Mouse (Mus musculus) heart, postnatal 25 days (tissue): ENCODE results near the gene Zfp446. TPM values are rescaled to one million over a fixed set of nuclear protein-coding genes. Genes with fewer than 3 reads are reported as not detected.
"Not testable (repeated sequence)": the region's sequence is repeated elsewhere in the genome, so short reads cannot be mapped to it uniquely, and the experiment has no call there.

ENCODE experiments used
- DNase-seq: peaks from one replicate; pipeline ENCODE4 v3.0.0; 2022; ENCODE audit warnings: low spot score
- intact Hi-C: fragments of 180-260 bp; cut with DNase I; formaldehyde crosslinking; loops from one replicate; pipeline ENCODE4 v1.15.1; 2025
- total RNA-seq, 2 experiments: library from RNA; stranded (reverse); gene quantifications; 2 replicates each; pipeline ENCODE4 v1.2.3; 2021

Gene Zfp446
- 1 to 10 TPM; 2.5 to 3.0 TPM for total RNA-seq

GRCm38 (mm10) chr7:12977682-12978389, at the start of gene Zfp446:
TSS of gene Zfp446 (plus strand) at chr7:12977848.
- intact Hi-C loops: loop anchor here (5.0 to 10.0 kb wide), 2 partner anchors 56 to 173 kb away; partner anchors contain the start of genes Rps5 and Zscan18

GRCm38 (mm10) chr7:12933615-12934140, 44.0 kb upstream of the Zfp446 start:
- no peak for DNase-seq
- intact Hi-C loops: no loop called here

More at GRCm38 (mm10) chr7:12977682-12978389, at the start of gene Zfp446:
- DNase-seq: peak; percentile 99

GRCm38 (mm10) chr7:12934808-12935207, 42.8 kb upstream of the Zfp446 start:
- intact Hi-C loops: no loop called here
- DNase-seq: no peak

- DNase-seq, intact Hi-C loops: not testable (repeated sequence)
These were observed 40.3 kb upstream of the Zfp446 start for GRCm38 (mm10) chr7:12937254-12937803.

- intact Hi-C loops: no loop called here
- no peak for DNase-seq
These were observed 37.0 kb upstream of the Zfp446 start for GRCm38 (mm10) chr7:12940599-12940998.

GRCm38 (mm10) chr7:12943488-12943887, 34.2 kb upstream of the Zfp446 start:
- DNase-seq: no peak
- intact Hi-C loops: no loop called here

- DNase-seq: peak; percentile 92
- intact Hi-C loops: loop anchor here (2.0 to 5.0 kb wide), 3 partner anchors 16 to 37 kb away; partner anchors contain the start of genes Rps5 and Zfp324
These were observed 28.4 kb upstream of the Zfp446 start for GRCm38 (mm10) chr7:12949032-12949871.

GRCm38 (mm10) chr7:12949872-12950229, 27.8 kb upstream of the Zfp446 start:
- DNase-seq: no peak
- intact Hi-C loops: loop anchor here (2.0 to 5.0 kb wide), 3 partner anchors 15 to 38 kb away; partner anchors contain the start of genes Rps5 and Zfp324

GRCm38 (mm10) chr7:12954896-12955295, 22.8 kb upstream of the Zfp446 start:
- intact Hi-C loops: no loop called here
- no peak for DNase-seq

- DNase-seq: no peak
- intact Hi-C loops: no loop called here
These were observed 20.1 kb upstream of the Zfp446 start for GRCm38 (mm10) chr7:12957511-12957910.

GRCm38 (mm10) chr7:12958948-12959347, 18.7 kb upstream of the Zfp446 start:
- no peak for DNase-seq
- intact Hi-C loops: no loop called here

- intact Hi-C loops: no loop called here
- DNase-seq: no peak
These were observed 17.9 kb upstream of the Zfp446 start for GRCm38 (mm10) chr7:12959718-12960117.

GRCm38 (mm10) chr7:12961511-12962141, 16.0 kb upstream of the Zfp446 start:
- DNase-seq: peak; percentile 17
- intact Hi-C loops: no loop called here

GRCm38 (mm10) chr7:12965678-12966091, 12.0 kb upstream of the Zfp446 start, which contains the start of gene Zfp324:
TSS of gene Zfp324 (plus strand) at chr7:12965838.
- intact Hi-C loops: loop anchor here (2.0 kb wide), 1 partner anchor 17 kb away; no protein-coding TSS in a partner anchor
- peak; percentile 84 for DNase-seq

GRCm38 (mm10) chr7:12966104-12966845, 11.4 kb upstream of the Zfp446 start:
- intact Hi-C loops: no loop called here
- DNase-seq: peak; percentile 14

- no peak for DNase-seq
- intact Hi-C loops: loop anchor here (10.0 kb wide), 1 partner anchor 166 kb away; the partner anchor contains the start of gene Zscan18
These were observed 6.7 kb upstream of the Zfp446 start for GRCm38 (mm10) chr7:12970906-12971305.

GRCm38 (mm10) chr7:12978931-12979722, 1.5 kb downstream of the Zfp446 start:
- intact Hi-C loops: loop anchor here (5.0 to 10.0 kb wide), 2 partner anchors 57 to 174 kb away; partner anchors contain the start of genes Rps5 and Zscan18

GRCm38 (mm10) chr7:12979776-12980175, 2.1 kb downstream of the Zfp446 start:
- DNase-seq: no peak
- intact Hi-C loops: loop anchor here (5.0 to 10.0 kb wide), 2 partner anchors 57 to 175 kb away; partner anchors contain the start of genes Rps5 and Zscan18

More at GRCm38 (mm10) chr7:12978931-12979722, 1.5 kb downstream of the Zfp446 start:
- DNase-seq: no peak
